Mouse (Mus musculus) bone marrow, adult 2 months (tissue): Measurements from ENCODE around the gene Pla2g2e.
A peak's percentile ranks its signal among the peaks of the same experiment; 100 is the strongest.

Experiments
- CTCF ChIP-seq: fragments of 200-500 bp; IDR thresholded peaks from 2 replicates; pipeline ENCODE4 v1.5.1; 2011; ENCODE audit warnings: low read length, control low read depth; ENCODE audit not compliant: control insufficient read depth, insufficient read depth
- POLR2A ChIP-seq: fragments of 200-500 bp; IDR thresholded peaks from 2 replicates; pipeline ENCODE4 v1.6.1; 2011; ENCODE audit warnings: low read depth, mild to moderate bottlenecking, control low read depth, low read length, borderline replicate concordance; ENCODE audit not compliant: control insufficient read depth

- TF ChIP-seq CTCF: peak; percentile 98
- TF ChIP-seq POLR2A: no peak
Observed at GRCm38 (mm10) chr4:138922131-138922459, 44.4 kb downstream of the Pla2g2e start.
